Mouse (Mus musculus): ENCODE results near the gene Gm42372. TPM values are rescaled to one million over a fixed set of nuclear protein-coding genes. Genes with fewer than 3 reads are reported as not detected.
A peak's percentile ranks its signal among the peaks of the same experiment; 100 is the strongest.
"Not testable (repeated sequence)": the region's sequence is repeated elsewhere in the genome, so short reads cannot be mapped to it uniquely, and the experiment has no call there.

Gm42372 gene
- polyA plus RNA-seq, 1 experiment from 2014 or later, result 0.96 TPM

- WGBS, result 50% methylated on average over 8 of the region's 8 CpGs
- DNase-seq (ENCODE audit: low spot score), result no peak
- H3K4me1 ChIP-seq, result peaks cover 52% of the 10 kb centered on the region
- H3K36me3 ChIP-seq, result no peaks in the 10 kb centered on the region
- H3K4me3 ChIP-seq, result no peak overlapping the region
- peaks cover 56% of the 10 kb centered on the region for H3K27me3 ChIP-seq (ENCODE audit: low read depth, poor library complexity, severe bottlenecking)
- no peaks in the 10 kb centered on the region for H3K9me3 ChIP-seq (replicated peaks)
- H3K27ac ChIP-seq, result no peak overlapping the region; the same call in 1 of the 2 replicates
Measured at GRCm38 (mm10) chr7:16948923-16949458, 33.9 kb upstream of the Gm42372 start.

GRCm38 (mm10) chr7:16949908-16950841 is 32.7 kb upstream of the Gm42372 start:
- peaks cover 49% of the 10 kb centered on the region for H3K27me3 ChIP-seq (ENCODE audit: low read depth, poor library complexity, severe bottlenecking)
- DNase-seq (ENCODE audit: low spot score), result peak; percentile 91
- H3K27ac ChIP-seq, result peak overlapping the region; percentile 27; the same call in 1 of the 2 replicates
- peaks cover 40% of the 10 kb centered on the region for H3K4me1 ChIP-seq
- no peaks in the 10 kb centered on the region for H3K9me3 ChIP-seq (replicated peaks)
- 13% methylated on average over 29 of the region's 29 CpGs for WGBS
- H3K4me3 ChIP-seq, result peak overlapping the region; percentile 40
- H3K36me3 ChIP-seq, result no peaks in the 10 kb centered on the region

GRCm38 (mm10) chr7:16950861-16951635 is 31.8 kb upstream of the Gm42372 start:
- Histone ChIP-seq H3K27ac (no peak overlapping the region), H3K4me1 (peaks cover 31% of the 10 kb centered on the region), H3K4me3 (no peak overlapping the region), H3K27me3 (ENCODE audit: low read depth, poor library complexity, severe bottlenecking) (peaks cover 40% of the 10 kb centered on the region), H3K9me3 (replicated peaks) (no peaks in the 10 kb centered on the region), H3K36me3 (no peaks in the 10 kb centered on the region)
- peak; percentile 86 for DNase-seq (ENCODE audit: low spot score)
- 29% methylated on average over 18 of the region's 18 CpGs for WGBS

- not testable (repeated sequence) for H3K9me3 ChIP-seq (replicated peaks); H3K4me1 ChIP-seq; DNase-seq (ENCODE audit: low spot score); H3K36me3 ChIP-seq; H3K27ac ChIP-seq; H3K4me3 ChIP-seq
- peaks cover 13% of the 10 kb centered on the region for H3K27me3 ChIP-seq (ENCODE audit: low read depth, poor library complexity, severe bottlenecking)
- WGBS, result 55% methylated on average over 2 of the region's 2 CpGs
Measured at GRCm38 (mm10) chr7:16953776-16954175, 29.1 kb upstream of the Gm42372 start.

- Histone ChIP-seq H3K9me3 (replicated peaks) (no peaks in the 10 kb centered on the region), H3K27me3 (ENCODE audit: low read depth, poor library complexity, severe bottlenecking) (no peaks in the 10 kb centered on the region), H3K27ac (no peak overlapping the region), H3K36me3 (no peaks in the 10 kb centered on the region), H3K4me1 (peaks cover 8% of the 10 kb centered on the region), H3K4me3 (no peak overlapping the region)
- DNase-seq (ENCODE audit: low spot score), result no peak
- 91% methylated on average over 4 of the region's 4 CpGs for WGBS
Measured at GRCm38 (mm10) chr7:16955712-16956111, 27.2 kb upstream of the Gm42372 start.

- DNase-seq (ENCODE audit: low spot score), result no peak
- Histone ChIP-seq H3K9me3 (replicated peaks) (no peaks in the 10 kb centered on the region), H3K4me1 (peaks cover 8% of the 10 kb centered on the region), H3K27ac (no peak overlapping the region), H3K4me3 (no peak overlapping the region), H3K36me3 (no peaks in the 10 kb centered on the region), H3K27me3 (ENCODE audit: low read depth, poor library complexity, severe bottlenecking) (no peaks in the 10 kb centered on the region)
- 78% methylated on average over 15 of the region's 15 CpGs for WGBS
Measured at GRCm38 (mm10) chr7:16956410-16957265, 26.2 kb upstream of the Gm42372 start.

- peak within 1 kb of the TSS; percentile 34 for H3K4me3 ChIP-seq
- DNase-seq (ENCODE audit: low spot score), result peak; percentile 86
- WGBS, result 32% methylated on average over 17 of the region's 17 CpGs
Measured at GRCm38 (mm10) chr7:16959539-16960187, 23.2 kb upstream of the Gm42372 start, which contains the start of gene Pnmal1. TSS of gene Pnmal1 (plus strand) at chr7:16959679.

GRCm38 (mm10) chr7:16961678-16962077 is 21.2 kb upstream of the Gm42372 start:
- H3K27me3 ChIP-seq (ENCODE audit: low read depth, poor library complexity, severe bottlenecking), result no peaks in the 10 kb centered on the region
- H3K4me3 ChIP-seq, result no peak overlapping the region
- no peak for DNase-seq (ENCODE audit: low spot score)
- no peaks in the 10 kb centered on the region for H3K36me3 ChIP-seq
- H3K4me1 ChIP-seq, result peaks cover 8% of the 10 kb centered on the region
- H3K27ac ChIP-seq, result no peak overlapping the region
- H3K9me3 ChIP-seq (replicated peaks), result no peaks in the 10 kb centered on the region
- WGBS, result 72% methylated on average over 5 of the region's 5 CpGs

More at GRCm38 (mm10) chr7:16959539-16960187, 23.2 kb upstream of the Gm42372 start, which contains the start of gene Pnmal1:
- no peaks in the 10 kb centered on the region for H3K27me3 ChIP-seq (ENCODE audit: low read depth, poor library complexity, severe bottlenecking)
- peaks cover 8% of the 10 kb centered on the region for H3K4me1 ChIP-seq
- H3K27ac ChIP-seq, result peak within 1 kb of the TSS; percentile 38; the same call in 1 of the 2 replicates
- no peaks in the 10 kb centered on the region for H3K9me3 ChIP-seq (replicated peaks)
- no peaks in the 10 kb centered on the region for H3K36me3 ChIP-seq

GRCm38 (mm10) chr7:16968414-16968813 is 14.5 kb upstream of the Gm42372 start:
- no peaks in the 10 kb centered on the region for H3K4me1 ChIP-seq
- whole genome bisulfite sequencing, result 86% methylated on average over 6 of the region's 6 CpGs
- no peak overlapping the region for H3K27ac ChIP-seq
- H3K27me3 ChIP-seq (ENCODE audit: low read depth, poor library complexity, severe bottlenecking), result no peaks in the 10 kb centered on the region
- no peaks in the 10 kb centered on the region for H3K9me3 ChIP-seq (replicated peaks)
- no peaks in the 10 kb centered on the region for H3K36me3 ChIP-seq
- DNase-seq (ENCODE audit: low spot score), result no peak
- H3K4me3 ChIP-seq, result no peak overlapping the region

GRCm38 (mm10) chr7:16971160-16971559 is 11.7 kb upstream of the Gm42372 start:
- DNase-seq (ENCODE audit: low spot score), result no peak
- no peaks in the 10 kb centered on the region for H3K27me3 ChIP-seq (ENCODE audit: low read depth, poor library complexity, severe bottlenecking)
- 91% methylated on average over 3 of the region's 3 CpGs for WGBS
- H3K36me3 ChIP-seq, result no peaks in the 10 kb centered on the region
- H3K4me3 ChIP-seq, result no peak overlapping the region
- no peak overlapping the region for H3K27ac ChIP-seq
- H3K9me3 ChIP-seq (replicated peaks), result no peaks in the 10 kb centered on the region
- no peaks in the 10 kb centered on the region for H3K4me1 ChIP-seq

GRCm38 (mm10) chr7:16974018-16974417 is 8.9 kb upstream of the Gm42372 start:
- no peak for DNase-seq (ENCODE audit: low spot score)
- Histone ChIP-seq H3K4me1 (no peaks in the 10 kb centered on the region), H3K36me3 (no peaks in the 10 kb centered on the region), H3K27ac (no peak overlapping the region), H3K27me3 (ENCODE audit: low read depth, poor library complexity, severe bottlenecking) (no peaks in the 10 kb centered on the region), H3K9me3 (replicated peaks) (no peaks in the 10 kb centered on the region), H3K4me3 (no peak overlapping the region)
- 77% methylated on average over 6 of the region's 6 CpGs for WGBS
